Mouse (Mus musculus): Measurements from ENCODE around the gene Gm4869. TPM values are rescaled to one million over a fixed set of nuclear protein-coding genes. Genes with fewer than 3 reads are reported as not detected.
A peak's percentile ranks its signal among the peaks of the same experiment; 100 is the strongest.
"Not testable (repeated sequence)": the region's sequence is repeated elsewhere in the genome, so short reads cannot be mapped to it uniquely, and the experiment has no call there.

Gm4869 gene
- polyA plus RNA-seq, 1 experiment, result not detected

- TF ChIP-seq CTCF (IDR thresholded peaks at IDR 0.05; ENCODE audit: borderline replicate concordance, insufficient read depth, low read length), result no peak
- TF ChIP-seq POLR2A (IDR thresholded peaks at IDR 0.05; ENCODE audit: low read depth, low read length), result no peak; the same call in 1 of the 2 replicates
- no peak overlapping the region for H3K4me3 ChIP-seq (ENCODE audit: insufficient read depth, low read length)
- peak overlapping the region; percentile 88 for H3K27ac ChIP-seq (ENCODE audit: insufficient read depth, low read length)
- H3K4me1 ChIP-seq (ENCODE audit: control insufficient read depth, insufficient read depth, low read length), result peaks cover 17% of the 10 kb centered on the region
Measured at GRCm38 (mm10) chr5:140501982-140502836, 56.8 kb downstream of the Gm4869 start.

GRCm38 (mm10) chr5:140502925-140503324 lies 57.5 kb downstream of the Gm4869 start:
- H3K4me3 ChIP-seq (ENCODE audit: insufficient read depth, low read length), result not testable (repeated sequence)
- Histone ChIP-seq H3K27ac (ENCODE audit: insufficient read depth, low read length) (peak overlapping the region; percentile 88), H3K4me1 (ENCODE audit: control insufficient read depth, insufficient read depth, low read length) (peaks cover 22% of the 10 kb centered on the region)

- Histone ChIP-seq H3K4me1 (ENCODE audit: control insufficient read depth, insufficient read depth, low read length) (peaks cover 28% of the 10 kb centered on the region), H3K27ac (ENCODE audit: insufficient read depth, low read length) (peak within 1 kb of the TSS; percentile 80), H3K4me3 (ENCODE audit: insufficient read depth, low read length) (peak within 1 kb of the TSS; percentile 74)
- TF ChIP-seq CTCF (IDR thresholded peaks at IDR 0.05; ENCODE audit: borderline replicate concordance, insufficient read depth, low read length) (no peak), POLR2A (IDR thresholded peaks at IDR 0.05; ENCODE audit: low read depth, low read length) (peak; percentile 99)
Measured at GRCm38 (mm10) chr5:140505208-140505780, 59.8 kb downstream of the Gm4869 start, which contains the start of gene Chst12. Gene Chst12, plus strand, starts transcription at chr5:140505550.

DNA sequence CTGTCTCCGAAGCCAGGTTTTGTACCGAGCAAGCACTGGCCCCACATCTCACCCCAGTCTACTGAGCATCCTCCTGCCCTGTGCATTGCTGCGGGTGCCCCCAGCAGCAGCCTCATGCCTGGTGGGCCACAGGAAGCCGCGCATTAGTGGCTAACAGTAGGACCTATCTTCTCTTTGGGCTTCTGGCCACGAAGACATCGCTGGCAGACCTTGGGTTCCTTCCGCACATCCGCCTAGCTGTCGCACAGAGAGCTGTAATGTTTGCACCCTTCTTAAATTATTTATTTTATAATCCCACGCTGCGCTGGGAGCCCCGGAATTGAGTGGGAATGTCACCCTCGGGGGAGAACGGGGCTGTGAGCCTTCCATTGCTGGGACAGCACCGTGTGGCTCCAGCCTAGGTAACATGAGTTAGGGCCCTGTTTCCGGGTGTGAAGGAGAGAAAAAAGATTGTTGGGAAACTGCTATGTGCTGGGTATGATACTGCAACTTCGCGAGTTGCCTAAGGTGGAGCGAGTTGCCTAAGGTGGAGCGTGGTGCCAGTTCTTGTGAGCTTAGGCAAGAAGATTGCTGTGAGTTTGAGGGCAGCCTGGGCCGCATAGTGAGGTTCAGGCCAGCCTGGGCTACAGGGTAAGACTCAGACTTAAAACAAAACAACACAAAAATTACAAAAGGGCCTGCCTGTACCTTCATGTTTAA lies 60.8 kb downstream of the Gm4869 start:
- peak overlapping the region; percentile 74 for H3K4me3 ChIP-seq (ENCODE audit: insufficient read depth, low read length)
- H3K4me1 ChIP-seq (ENCODE audit: control insufficient read depth, insufficient read depth, low read length), result peaks cover 28% of the 10 kb centered on the region
- TF ChIP-seq POLR2A (IDR thresholded peaks at IDR 0.05; ENCODE audit: low read depth, low read length) (no peak), CTCF (IDR thresholded peaks at IDR 0.05; ENCODE audit: borderline replicate concordance, insufficient read depth, low read length) (no peak)
- peak overlapping the region; percentile 43 for H3K27ac ChIP-seq (ENCODE audit: insufficient read depth, low read length)

- Histone ChIP-seq H3K27ac (ENCODE audit: insufficient read depth, low read length) (no peak overlapping the region), H3K4me1 (ENCODE audit: control insufficient read depth, insufficient read depth, low read length) (peaks cover 24% of the 10 kb centered on the region), H3K4me3 (ENCODE audit: insufficient read depth, low read length) (no peak overlapping the region)
- TF ChIP-seq POLR2A (IDR thresholded peaks at IDR 0.05; ENCODE audit: low read depth, low read length), result peak; percentile 45; the same call in 1 of the 2 replicates
- no peak for TF ChIP-seq CTCF (IDR thresholded peaks at IDR 0.05; ENCODE audit: borderline replicate concordance, insufficient read depth, low read length)
Measured at GRCm38 (mm10) chr5:140507466-140508208, 62.2 kb downstream of the Gm4869 start.

DNA sequence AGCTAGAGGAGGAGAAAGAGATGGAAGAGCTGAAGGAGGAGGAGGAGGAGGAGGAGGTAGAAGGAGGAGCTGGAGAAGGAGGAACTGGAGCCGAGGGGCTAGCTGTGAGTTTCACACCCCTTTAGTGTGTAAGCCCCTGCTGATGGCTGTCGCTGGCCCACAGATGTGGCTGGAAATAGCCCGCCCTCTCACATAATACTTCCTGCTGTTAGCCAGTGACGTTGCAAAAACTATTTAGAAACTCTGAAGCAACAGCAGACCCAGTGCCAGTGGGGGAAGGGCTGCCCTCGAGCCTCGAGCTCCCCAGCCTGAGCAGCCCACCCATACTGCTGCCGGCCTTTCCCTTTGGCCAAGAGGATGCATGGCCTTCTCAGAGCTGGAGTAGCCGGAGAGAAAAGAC lies 63.2 kb downstream of the Gm4869 start:
- Histone ChIP-seq H3K27ac (ENCODE audit: insufficient read depth, low read length) (no peak overlapping the region), H3K4me3 (ENCODE audit: insufficient read depth, low read length) (no peak overlapping the region), H3K4me1 (ENCODE audit: control insufficient read depth, insufficient read depth, low read length) (peaks cover 18% of the 10 kb centered on the region)
- TF ChIP-seq CTCF (IDR thresholded peaks at IDR 0.05; ENCODE audit: borderline replicate concordance, insufficient read depth, low read length), result no peak
- no peak for TF ChIP-seq POLR2A (IDR thresholded peaks at IDR 0.05; ENCODE audit: low read depth, low read length)

DNA sequence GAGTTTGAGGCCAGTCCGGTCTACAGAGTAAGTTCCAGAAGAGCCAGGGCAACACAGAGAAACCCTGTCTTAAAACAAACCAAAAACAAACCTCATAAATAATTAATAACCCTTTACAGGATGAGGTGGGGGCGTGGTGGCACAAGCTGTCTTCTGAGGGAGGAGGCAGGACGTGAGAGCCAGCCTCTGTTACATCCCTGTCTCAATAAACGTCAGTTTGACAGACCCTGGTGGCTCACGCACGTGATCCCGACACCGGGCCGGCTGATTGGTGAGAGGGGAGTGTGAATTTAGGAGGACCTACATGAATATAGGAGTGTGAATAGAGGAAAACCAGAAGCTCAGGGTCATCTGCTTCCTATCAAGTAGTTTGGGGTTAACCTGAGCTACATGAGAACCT lies 63.8 kb downstream of the Gm4869 start:
- Histone ChIP-seq H3K27ac (ENCODE audit: insufficient read depth, low read length) (no peak overlapping the region), H3K4me1 (ENCODE audit: control insufficient read depth, insufficient read depth, low read length) (peaks cover 17% of the 10 kb centered on the region), H3K4me3 (ENCODE audit: insufficient read depth, low read length) (no peak overlapping the region)
- TF ChIP-seq POLR2A (IDR thresholded peaks at IDR 0.05; ENCODE audit: low read depth, low read length) (no peak), CTCF (IDR thresholded peaks at IDR 0.05; ENCODE audit: borderline replicate concordance, insufficient read depth, low read length) (no peak)

DNA sequence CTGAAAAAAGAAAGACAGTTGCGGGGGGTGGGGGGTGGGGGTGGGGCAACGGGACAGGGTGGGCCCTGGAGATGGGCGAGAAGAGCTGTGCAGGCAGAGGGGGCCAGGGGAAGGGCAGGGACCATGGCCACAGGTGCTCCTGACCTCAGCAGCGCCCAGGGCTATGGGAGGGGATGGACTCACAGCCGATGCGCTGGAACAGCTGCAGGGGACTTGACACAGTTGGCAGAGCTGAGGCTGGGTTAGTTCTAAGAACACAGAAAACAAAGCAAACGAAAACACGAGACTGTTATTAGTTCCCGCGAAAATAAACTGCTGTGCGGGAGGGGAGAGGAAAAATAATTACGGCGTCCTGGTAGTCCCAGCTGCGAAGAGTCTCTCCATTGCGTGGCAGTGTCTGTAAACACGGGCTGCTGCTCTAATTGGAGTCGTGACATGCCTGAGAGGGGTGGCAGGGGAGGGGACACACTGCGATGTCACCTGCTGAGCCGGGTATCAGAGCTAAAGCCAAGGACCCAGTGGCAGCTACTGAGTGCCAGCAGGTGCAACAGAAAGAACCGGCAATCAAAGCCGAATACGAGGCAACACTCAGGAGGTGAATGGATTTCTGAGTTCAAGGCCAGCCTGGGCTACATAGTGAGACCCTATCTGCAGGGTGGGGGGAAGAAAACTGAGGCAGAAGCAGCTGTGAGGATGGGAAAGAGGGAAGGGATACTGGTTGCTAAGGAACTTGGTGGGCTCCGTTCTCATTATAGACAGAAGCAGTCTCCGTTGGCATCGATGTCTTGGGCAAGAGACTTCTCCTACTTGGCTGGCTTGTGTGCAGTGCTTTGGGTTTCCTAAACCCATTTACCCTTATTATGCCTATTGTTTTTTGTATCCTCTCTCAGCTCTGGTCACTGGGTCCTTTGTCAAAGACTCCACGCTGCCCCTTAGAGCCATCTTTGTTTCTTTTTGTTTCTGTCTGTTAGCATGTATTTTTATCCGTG lies 64.9 kb downstream of the Gm4869 start:
- no peak for TF ChIP-seq CTCF (IDR thresholded peaks at IDR 0.05; ENCODE audit: borderline replicate concordance, insufficient read depth, low read length)
- no peak for TF ChIP-seq POLR2A (IDR thresholded peaks at IDR 0.05; ENCODE audit: low read depth, low read length)
- Histone ChIP-seq H3K4me3 (ENCODE audit: insufficient read depth, low read length) (no peak overlapping the region), H3K4me1 (ENCODE audit: control insufficient read depth, insufficient read depth, low read length) (peaks cover 17% of the 10 kb centered on the region), H3K27ac (ENCODE audit: insufficient read depth, low read length) (no peak overlapping the region)
